Mouse (Mus musculus): Measurements from ENCODE around the gene Snhg11. TPM values are rescaled to one million over a fixed set of nuclear protein-coding genes. Genes with fewer than 3 reads are reported as not detected.

Snhg11 gene
- 68.4 and 142 TPM in 2 replicates for total RNA-seq (2014; rRNA removed)
- polyA plus RNA-seq (2015; fragmentation: Nextera tagmentation; extraction: Ambion mirVana): 39.8 and 179 TPM in 2 replicates

DNA sequence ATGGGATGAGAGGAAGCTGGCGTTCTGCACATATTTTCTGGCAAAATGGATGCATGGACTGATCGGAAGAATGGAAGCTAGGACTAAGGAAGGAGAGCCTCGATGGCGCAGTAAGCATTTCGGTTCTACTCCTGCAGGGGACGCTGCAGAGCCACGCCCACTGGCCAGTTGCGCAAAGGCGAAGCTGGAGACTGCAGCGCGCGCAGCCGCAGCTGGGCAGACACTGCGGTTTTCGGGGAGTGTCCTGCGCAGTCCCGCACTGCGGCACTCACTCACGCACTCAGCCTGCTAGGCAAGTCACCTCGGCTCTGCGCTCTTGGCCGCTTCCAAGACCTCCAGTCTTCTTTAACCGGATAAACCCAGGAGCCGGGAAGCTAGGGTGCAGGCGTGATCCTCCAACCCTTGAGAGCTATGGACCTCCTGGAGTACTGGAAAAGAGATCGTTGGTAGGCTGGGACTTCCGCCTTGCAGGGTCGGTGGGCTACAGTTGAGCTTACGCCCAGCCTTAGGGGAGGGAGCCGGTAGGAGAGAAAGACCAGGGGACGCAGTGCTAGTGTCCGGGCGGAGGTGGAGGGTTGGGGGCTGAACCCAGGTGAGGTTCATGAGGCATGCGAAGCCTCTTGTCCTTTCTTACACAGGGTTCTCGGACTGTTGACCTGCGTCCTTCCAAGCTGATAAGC is at the start of gene Snhg11:
TSS of gene Snhg11 (plus strand) at position 196 of the 680 bp plus-strand sequence.
- 3% methylated on average over 36 of the region's 36 CpGs for WGBS
- peak; percentile 90 for ATAC-seq

DNA sequence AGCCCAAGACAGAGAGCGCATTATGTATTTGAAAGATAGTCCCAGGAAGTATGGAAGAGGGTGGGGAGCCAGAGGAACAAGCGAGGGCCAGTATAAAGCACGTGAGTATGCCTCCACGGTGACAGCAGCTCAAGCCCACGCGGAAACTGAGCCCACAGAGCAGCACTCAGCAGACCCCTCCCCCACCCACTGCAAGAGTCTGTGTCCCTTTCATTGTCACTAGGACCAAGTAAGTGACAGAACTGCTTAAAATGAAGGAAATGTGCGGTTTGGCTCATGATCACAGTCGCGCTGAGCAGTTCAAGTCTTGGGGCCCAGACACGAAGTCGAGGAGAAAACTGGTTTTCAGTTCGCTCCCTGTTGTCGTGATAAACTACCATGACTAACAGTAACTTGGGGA is 41.1 kb upstream of the Snhg11 start:
- no peaks in the 10 kb centered on the region for H3K36me3 ChIP-seq (ENCODE audit: insufficient read depth)
- no peaks in the 10 kb centered on the region for H3K4me1 ChIP-seq (ENCODE audit: insufficient read depth)
- no peak overlapping the region for H3K4me2 ChIP-seq (ENCODE audit: low read depth)
- H3K4me3 ChIP-seq (ENCODE audit: low read depth, low read length): no peak overlapping the region
- TF ChIP-seq CTCF (IDR thresholded peaks at IDR 0.05; ENCODE audit: low read depth): no peak
- no peaks in the 10 kb centered on the region for H3K27me3 ChIP-seq (ENCODE audit: insufficient read depth, low read length)
- ATAC-seq (no peak), DNase-seq (no peak)
- no peaks in the 10 kb centered on the region for H3K9me3 ChIP-seq (ENCODE audit: low read length)
- 88% methylated on average over 13 of the region's 13 CpGs for WGBS
- H3K9ac ChIP-seq: no peak overlapping the region
- H3K27ac ChIP-seq (ENCODE audit: low read depth, low read length): no peak overlapping the region

More for the DNA sequence above, at the start of gene Snhg11:
- Histone ChIP-seq H3K9ac (peak within 1 kb of the TSS; percentile 68), H3K27me3 (ENCODE audit: insufficient read depth, low read length) (no peaks in the 10 kb centered on the region; the same call in 1 of the 2 replicates), H3K9me3 (ENCODE audit: low read length) (no peaks in the 10 kb centered on the region), H3K4me3 (ENCODE audit: low read depth, low read length) (peak within 1 kb of the TSS; percentile 48), H3K36me3 (ENCODE audit: insufficient read depth) (no peaks in the 10 kb centered on the region), H3K27ac (ENCODE audit: low read depth, low read length) (peak within 1 kb of the TSS; percentile 85), H3K4me1 (ENCODE audit: insufficient read depth) (no peaks in the 10 kb centered on the region), H3K4me2 (ENCODE audit: low read depth) (peak within 1 kb of the TSS; percentile 49)
- peak; percentile 76 for TF ChIP-seq CTCF (IDR thresholded peaks at IDR 0.05; ENCODE audit: low read depth)
- DNase-seq: peak; percentile 86

DNA sequence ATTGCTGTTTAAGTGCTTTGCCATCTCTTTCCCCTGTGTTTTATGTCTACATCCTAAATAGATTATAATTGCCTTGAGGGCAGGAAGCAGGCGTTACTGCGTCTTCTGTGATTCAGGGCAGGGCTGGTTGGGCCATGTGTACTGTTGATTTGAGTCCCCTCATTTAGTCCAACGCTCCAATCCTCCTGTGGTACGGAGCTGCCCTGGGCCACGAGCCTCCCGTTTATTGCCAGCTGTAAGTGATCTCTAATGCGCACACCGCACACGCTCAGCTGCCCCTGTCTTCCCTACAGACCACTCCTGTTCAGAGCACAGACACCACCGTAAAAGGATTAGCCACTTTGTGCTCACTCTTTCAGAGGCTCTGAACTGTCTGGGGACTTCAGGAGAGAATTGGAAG is 37.7 kb upstream of the Snhg11 start:
- H3K4me3 ChIP-seq (ENCODE audit: low read depth, low read length): no peak overlapping the region
- H3K4me2 ChIP-seq (ENCODE audit: low read depth): no peak overlapping the region
- ATAC-seq: no peak
- TF ChIP-seq CTCF (IDR thresholded peaks at IDR 0.05; ENCODE audit: low read depth): no peak
- no peak overlapping the region for H3K27ac ChIP-seq (ENCODE audit: low read depth, low read length)
- H3K36me3 ChIP-seq (ENCODE audit: insufficient read depth): no peaks in the 10 kb centered on the region
- no peak for DNase-seq
- no peaks in the 10 kb centered on the region for H3K27me3 ChIP-seq (ENCODE audit: insufficient read depth, low read length)
- H3K4me1 ChIP-seq (ENCODE audit: insufficient read depth): no peaks in the 10 kb centered on the region
- H3K9me3 ChIP-seq (ENCODE audit: low read length): no peaks in the 10 kb centered on the region
- H3K9ac ChIP-seq: no peak overlapping the region
- whole genome bisulfite sequencing: 73% methylated on average over 10 of the region's 10 CpGs

DNA sequence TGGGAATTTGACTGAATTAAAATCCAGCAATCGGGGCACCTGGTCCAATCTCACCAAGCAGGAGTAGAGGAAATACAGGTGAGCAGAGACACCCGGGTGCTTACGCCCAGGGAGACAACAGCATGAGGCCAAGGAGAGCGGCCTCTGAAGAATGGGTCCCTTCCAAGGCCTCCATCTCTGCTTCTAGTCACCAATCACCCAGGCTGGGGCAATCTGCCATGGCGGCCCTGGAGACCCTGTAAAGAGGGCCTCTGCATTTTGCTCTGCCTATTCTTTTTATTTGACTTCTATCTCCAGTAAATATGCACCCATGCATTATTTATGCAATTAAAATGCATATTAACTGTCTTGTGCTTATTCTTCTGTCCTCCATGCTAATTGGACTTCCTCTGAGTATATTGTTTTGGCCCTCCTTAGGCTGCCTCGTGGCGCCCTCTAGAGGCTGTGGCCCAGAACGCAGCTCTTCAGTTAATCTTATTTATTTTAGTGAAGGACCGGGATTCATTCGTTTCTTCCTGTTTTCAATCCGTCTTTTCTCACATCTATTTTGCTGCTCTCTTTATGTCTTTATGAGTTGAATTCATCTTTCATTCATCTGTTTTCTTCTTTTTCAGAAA is 35.4 kb upstream of the Snhg11 start:
- Histone ChIP-seq H3K9ac (no peak overlapping the region), H3K4me2 (ENCODE audit: low read depth) (no peak overlapping the region), H3K4me1 (ENCODE audit: insufficient read depth) (no peaks in the 10 kb centered on the region), H3K27me3 (ENCODE audit: insufficient read depth, low read length) (no peaks in the 10 kb centered on the region), H3K27ac (ENCODE audit: low read depth, low read length) (no peak overlapping the region), H3K9me3 (ENCODE audit: low read length) (no peaks in the 10 kb centered on the region), H3K36me3 (ENCODE audit: insufficient read depth) (no peaks in the 10 kb centered on the region), H3K4me3 (ENCODE audit: low read depth, low read length) (no peak overlapping the region)
- ATAC-seq (peak; percentile 63; the same call in 1 of the 2 replicates), DNase-seq (peak; percentile 83)
- 32% methylated on average over 11 of the region's 11 CpGs for WGBS
- TF ChIP-seq CTCF (IDR thresholded peaks at IDR 0.05; ENCODE audit: low read depth): peak; percentile 92

DNA sequence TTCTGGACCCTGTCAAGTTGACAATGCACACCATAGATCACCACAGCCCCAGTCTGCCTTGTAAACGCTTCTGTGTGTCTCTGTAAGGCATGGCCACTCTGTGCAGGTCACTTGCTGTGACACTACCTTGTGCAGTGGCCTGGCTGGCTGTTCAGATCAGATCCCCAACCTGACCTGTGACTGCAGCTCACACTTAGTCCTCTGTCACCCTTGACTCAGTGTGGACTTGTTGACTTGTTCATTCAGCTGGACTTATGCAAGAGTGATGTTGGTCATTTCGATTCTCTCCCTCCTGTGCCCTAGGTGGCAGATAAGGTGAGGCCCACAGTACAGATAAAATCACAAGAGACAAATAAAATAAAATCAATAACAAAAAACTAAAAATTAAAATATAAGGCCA is 34.1 kb upstream of the Snhg11 start:
- H3K4me2 ChIP-seq (ENCODE audit: low read depth): no peak overlapping the region
- no peaks in the 10 kb centered on the region for H3K4me1 ChIP-seq (ENCODE audit: insufficient read depth)
- TF ChIP-seq CTCF (IDR thresholded peaks at IDR 0.05; ENCODE audit: low read depth): no peak
- DNase-seq: no peak
- no peaks in the 10 kb centered on the region for H3K9me3 ChIP-seq (ENCODE audit: low read length)
- H3K4me3 ChIP-seq (ENCODE audit: low read depth, low read length): no peak overlapping the region
- H3K36me3 ChIP-seq (ENCODE audit: insufficient read depth): no peaks in the 10 kb centered on the region
- no peaks in the 10 kb centered on the region for H3K27me3 ChIP-seq (ENCODE audit: insufficient read depth, low read length)
- WGBS: 79% methylated on average over 2 of the region's 2 CpGs
- no peak overlapping the region for H3K9ac ChIP-seq
- ATAC-seq: no peak
- H3K27ac ChIP-seq (ENCODE audit: low read depth, low read length): no peak overlapping the region

DNA sequence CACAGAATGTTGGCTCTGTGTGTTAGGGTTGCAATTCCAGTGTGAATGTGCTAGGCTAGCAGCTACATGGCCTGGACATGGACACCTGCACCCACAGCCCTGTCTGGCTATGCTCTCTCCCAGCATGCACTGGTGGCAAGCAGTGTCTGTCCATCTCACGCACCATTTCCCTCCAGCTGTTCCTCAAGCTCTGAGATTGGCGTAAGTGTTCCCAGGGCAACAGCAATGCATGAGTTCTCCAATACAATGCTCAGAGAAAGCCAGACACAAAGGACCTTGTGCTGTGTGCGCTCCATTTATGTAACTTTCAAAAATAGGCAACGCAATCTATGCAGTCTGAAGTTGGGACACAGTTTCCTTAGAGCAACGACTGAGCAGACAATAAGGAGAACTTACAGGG is 31.9 kb upstream of the Snhg11 start:
- DNase-seq (no peak), ATAC-seq (peak; percentile 53)
- Histone ChIP-seq H3K4me1 (ENCODE audit: insufficient read depth) (no peaks in the 10 kb centered on the region), H3K27ac (ENCODE audit: low read depth, low read length) (no peak overlapping the region), H3K4me2 (ENCODE audit: low read depth) (no peak overlapping the region), H3K9ac (no peak overlapping the region), H3K36me3 (ENCODE audit: insufficient read depth) (no peaks in the 10 kb centered on the region), H3K4me3 (ENCODE audit: low read depth, low read length) (no peak overlapping the region), H3K27me3 (ENCODE audit: insufficient read depth, low read length) (no peaks in the 10 kb centered on the region), H3K9me3 (ENCODE audit: low read length) (no peaks in the 10 kb centered on the region)
- 23% methylated on average over 5 of the region's 5 CpGs for whole genome bisulfite sequencing
- TF ChIP-seq CTCF (IDR thresholded peaks at IDR 0.05; ENCODE audit: low read depth): no peak

DNA sequence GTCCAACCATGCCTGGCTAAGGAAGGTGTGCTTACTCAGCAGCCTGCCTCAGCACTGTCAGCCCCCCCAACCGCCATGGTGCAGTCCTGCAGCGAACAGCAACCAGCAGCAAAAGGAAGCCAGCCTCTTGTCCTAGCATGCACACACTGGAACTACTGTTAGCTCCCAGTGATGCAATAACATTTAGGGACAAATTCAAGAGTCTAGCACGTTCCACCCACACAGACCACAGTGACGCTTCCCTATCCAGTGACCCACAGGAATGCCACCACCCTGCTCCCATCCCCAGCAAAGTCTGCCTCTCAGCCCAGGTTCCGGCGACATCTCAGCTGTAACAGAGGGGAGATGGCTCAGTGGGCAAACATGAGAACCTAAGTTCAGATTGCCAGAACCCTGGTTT is 29.0 kb upstream of the Snhg11 start:
- 78% methylated on average over 6 of the region's 6 CpGs for WGBS
- H3K9me3 ChIP-seq (ENCODE audit: low read length): no peaks in the 10 kb centered on the region
- H3K27me3 ChIP-seq (ENCODE audit: insufficient read depth, low read length): no peaks in the 10 kb centered on the region
- DNase-seq (no peak), ATAC-seq (no peak)
- no peak overlapping the region for H3K27ac ChIP-seq (ENCODE audit: low read depth, low read length)
- H3K4me1 ChIP-seq (ENCODE audit: insufficient read depth): no peaks in the 10 kb centered on the region
- H3K9ac ChIP-seq: no peak overlapping the region
- no peak overlapping the region for H3K4me2 ChIP-seq (ENCODE audit: low read depth)
- H3K36me3 ChIP-seq (ENCODE audit: insufficient read depth): 0 out of 2 replicates have a peak, but pooled peaks cover 3% of the 10 kb centered on the region
- no peak overlapping the region for H3K4me3 ChIP-seq (ENCODE audit: low read depth, low read length)
- TF ChIP-seq CTCF (IDR thresholded peaks at IDR 0.05; ENCODE audit: low read depth): no peak

Measured in forebrain, postnatal 0 days (tissue).